ENCODE assay signal across 22 mouse cellular contexts in genomic region chr1:71550626-71551195, GRCm38 (mm10).
A peak's percentile ranks its signal among the peaks of the same experiment; 100 is the strongest.
DNase-seq lines count a peak whose midpoint lies in the region; TF ChIP-seq lines count a peak whose summit lies in the region.
"Had no signal": no experiment of that assay in that cellular context is flagged by ENCODE, and none has a peak within 500 bp of the region (broad histone marks: within the 10 kb centered on the region; RNA-seq: fewer than 3 reads in every experiment).

No protein-coding gene starts in this region.

- H3K27me3 ChIP-seq in E14TG2a.4 (ENCODE audit: insufficient read depth, low read length): 0 out of 2 replicates have a peak, but pooled peaks cover 5% of the 10 kb centered on the region
- H3K27me3 ChIP-seq: heart, embryonic 13.5 days; liver, embryonic 15.5 days had no signal

- no peaks in the 10 kb centered on the region for H3K36me3 ChIP-seq in E14TG2a.4 (ENCODE audit: insufficient read depth, low read length)
- H3K36me3 ChIP-seq: heart, embryonic 13.5 days; liver, embryonic 15.5 days had no signal

- H3K4me3 ChIP-seq in E14TG2a.4 (replicated peaks; ENCODE audit: low read length): 0 out of 2 replicates have a peak overlapping the region, but pooled peaks have one; percentile 4
- H3K4me3 ChIP-seq: erythroblast, embryonic 14.5 days; gastrocnemius, adult 2 months; heart, adult 2 months; heart, embryonic 13.5 days; liver, embryonic 15.5 days had no signal

- DNase-seq in kidney, adult 11 months: peak; percentile 13
- no peak for DNase-seq in kidney, postnatal 4 days
- peak; percentile 64 for DNase-seq in ZHBTc4 (ENCODE audit: low read depth, low spot score)
- peak; percentile 23 to 60 for DNase-seq in kidney, postnatal 36 days
- DNase-seq in cerebellum, postnatal 10 days: no peak
- DNase-seq in cerebellum, postnatal 25 days: no peak
- DNase-seq: adrenal gland, postnatal 10 days; cerebellum, adult 11-12 months; cerebellum, adult 9-11 months; gastrocnemius, adult 2 months; gastrocnemius, postnatal 36 days; heart, adult 2 months; heart, postnatal 10 days; layer of hippocampus, adult 9-11 months; lung, embryonic 14.5 days; lung, postnatal 14 days; right cerebral cortex, postnatal 4 days; thymus, postnatal 4 days had no signal

- TF ChIP-seq CTCF in E14TG2a.4 (conservative IDR thresholded peaks at IDR 0.05; ENCODE audit: low read length): no peak

- H3K9me3 ChIP-seq in E14TG2a.4 (ENCODE audit: low read length): no peaks in the 10 kb centered on the region
- H3K9me3 ChIP-seq: heart, embryonic 13.5 days; liver, embryonic 15.5 days had no signal

- H3K4me1 ChIP-seq in E14TG2a.4 (replicated peaks; ENCODE audit: low read depth, low read length): peaks cover 12% of the 10 kb centered on the region
- H3K4me1 ChIP-seq: heart, embryonic 13.5 days; liver, embryonic 15.5 days had no signal

Comparison
In these comparisons a context has a peak if more than half of its experiments do, and no peak if none do; other contexts are left out.
1. DNase-seq: peak in kidney, adult 11 months (single experiment), ZHBTc4 (single experiment) and kidney, postnatal 36 days (2 of 2); none in kidney, postnatal 4 days (0 of 2), cerebellum, postnatal 10 days (0 of 2) and cerebellum, postnatal 25 days (0 of 2).